Mouse (Mus musculus) hindbrain, embryonic 15.5 days (tissue): ENCODE data around the gene Gm13304. TPM values are rescaled to one million over a fixed set of nuclear protein-coding genes. Genes with fewer than 3 reads are reported as not detected.
"Not testable (repeated sequence)": the region's sequence is repeated elsewhere in the genome, so short reads cannot be mapped to it uniquely, and the experiment has no call there.

Source experiments
- ATAC-seq: fragments of 200-750 bp; cut with Nextera tagmentation; 2 replicates; pipeline ENCODE4 v1.8.0; 2017; ENCODE audit warnings: low read depth, moderate number of reproducible peaks, moderate TSS enrichment; ENCODE audit not compliant: low FRiP score
- H3K27ac ChIP-seq: fragments of 300-500 bp; sonication (generic); replicated peaks from 2 replicates; pipeline ENCODE4 v1.5.1; 2015; ENCODE audit warnings: mild to moderate bottlenecking, inconsistent platforms
- H3K27me3 ChIP-seq: fragments of 300-500 bp; sonication (generic); 2 replicates; pipeline ENCODE4 v1.6.1; 2015; ENCODE audit warnings: control low read depth, inconsistent platforms
- H3K36me3 ChIP-seq: fragments of 300-500 bp; sonication (generic); 2 replicates; pipeline ENCODE4 v1.6.1; 2015; ENCODE audit warnings: control low read depth, inconsistent platforms
- H3K4me1 ChIP-seq: fragments of 300-500 bp; sonication (generic); replicated peaks from 2 replicates; pipeline ENCODE4 v1.6.1; 2015; ENCODE audit warnings: control low read depth, inconsistent platforms
- H3K4me2 ChIP-seq: fragments of 300-500 bp; sonication (generic); 2 replicates; pipeline ENCODE4 v1.6.1; 2015; ENCODE audit warnings: moderate library complexity, mild to moderate bottlenecking, inconsistent platforms
- H3K4me3 ChIP-seq: fragments of 300-500 bp; sonication (generic); 2 replicates; pipeline ENCODE4 v1.5.1; 2015; ENCODE audit warnings: mild to moderate bottlenecking, inconsistent platforms
- H3K9ac ChIP-seq: fragments of 300-500 bp; sonication (generic); 2 replicates; pipeline ENCODE4 v1.6.1; 2015; ENCODE audit warnings: inconsistent platforms
- H3K9me3 ChIP-seq: fragments of 300-500 bp; sonication (generic); 2 replicates; pipeline ENCODE4 v1.6.1; 2016; ENCODE audit warnings: control low read depth, inconsistent platforms
- WGBS: fragments of 180-500 bp; shearing (Covaris S2); methylation state at CpG from one replicate; pipeline ENCODE4 v1.1.7; 2015; 5-methylcytosine and 5-hydroxymethylcytosine counted together
- polyA plus RNA-seq: library from polyadenylated mRNA; unstranded; fragments of >200 nt; fragmentation: Nextera tagmentation; extraction: Ambion mirVana; gene quantifications from 2 replicates; pipeline ENCODE4 v1.2.1, GENCODE M21; 2015

Gene Gm13304
- polyA plus RNA-seq: not detected in 2 replicates

DNA sequence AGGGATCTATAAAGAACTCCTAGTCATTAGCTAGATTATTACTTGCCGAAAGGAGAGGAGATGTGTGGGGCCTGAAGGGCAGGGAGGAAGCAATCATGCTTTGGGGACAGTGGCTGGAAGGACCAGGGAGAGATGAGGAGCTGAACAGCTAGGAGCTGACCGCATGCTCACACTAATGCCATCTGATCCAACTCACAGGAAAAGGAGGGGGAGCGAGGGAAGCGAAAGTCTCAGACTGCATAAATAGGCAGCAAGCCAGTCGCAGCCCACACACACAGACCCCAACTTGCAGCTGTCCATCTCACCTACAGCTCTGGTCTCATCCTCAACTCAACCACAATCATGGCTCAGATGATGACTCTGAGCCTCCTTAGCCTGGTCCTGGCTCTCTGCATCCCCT, at the start of gene Gm13304:
Gene Gm13304, plus strand, starts transcription at position 301 of the 400 bp plus-strand sequence.
- not testable (repeated sequence) for H3K36me3 ChIP-seq, H3K27me3 ChIP-seq, H3K4me1 ChIP-seq, ATAC-seq, H3K9ac ChIP-seq, H3K27ac ChIP-seq, H3K4me2 ChIP-seq, H3K4me3 ChIP-seq, H3K9me3 ChIP-seq
- WGBS: no CpG with 5 or more reads among the region's 5 CpGs

DNA sequence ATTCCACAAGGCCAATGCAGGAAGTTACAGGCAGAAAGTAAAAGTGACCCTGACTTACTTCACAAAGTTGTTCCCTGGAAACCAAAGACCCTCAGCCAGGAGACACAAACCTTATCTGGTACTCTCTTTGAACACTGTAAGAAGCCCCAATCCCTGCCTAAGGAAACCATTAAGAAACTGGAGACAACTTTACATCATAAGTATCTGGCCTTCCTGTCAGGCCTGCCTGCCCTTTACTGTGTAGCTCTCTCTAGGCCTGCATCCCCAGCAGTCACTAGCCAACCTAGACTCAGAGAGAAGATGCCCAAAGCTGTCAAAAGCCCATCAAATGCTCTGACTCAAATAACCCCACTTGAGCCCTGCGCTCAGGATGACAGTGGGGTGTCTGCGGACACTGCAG, 23.7 kb upstream of the Gm13304 start, which contains the start of gene Gm3893:
Gene Gm3893, plus strand, starts transcription at position 301 of the 400 bp plus-strand sequence.
- H3K4me1 ChIP-seq, H3K4me2 ChIP-seq, H3K27me3 ChIP-seq, ATAC-seq, H3K36me3 ChIP-seq, H3K4me3 ChIP-seq, H3K9me3 ChIP-seq, H3K27ac ChIP-seq, H3K9ac ChIP-seq: not testable (repeated sequence)
- no CpG with 5 or more reads among the region's 2 CpGs for WGBS

DNA sequence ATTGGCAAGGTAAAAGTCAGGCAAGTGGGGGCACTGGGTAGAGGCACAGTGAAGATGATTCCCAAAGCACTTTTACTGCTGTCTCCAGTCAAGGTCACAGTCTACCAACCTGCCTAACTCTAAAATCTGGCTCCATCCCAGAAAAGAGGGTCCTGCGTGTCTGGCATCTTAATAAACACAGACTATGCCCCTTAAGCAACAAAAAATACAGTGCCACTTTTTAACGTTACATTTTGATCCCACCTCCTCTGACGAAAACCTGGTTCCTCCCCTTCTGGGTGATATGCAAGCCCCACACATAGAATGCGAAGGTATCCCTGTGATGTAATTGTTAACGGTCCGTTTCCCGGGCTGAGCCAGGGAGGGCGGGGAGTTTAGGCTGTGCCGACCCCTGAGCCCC, 38.5 kb downstream of the Gm13304 start, which contains the start of gene Gm13306:
Gene Gm13306, plus strand, starts transcription at position 301 of the 400 bp plus-strand sequence.
- H3K4me3 ChIP-seq, H3K4me1 ChIP-seq, H3K36me3 ChIP-seq, H3K27me3 ChIP-seq, H3K9ac ChIP-seq, H3K4me2 ChIP-seq, H3K9me3 ChIP-seq, ATAC-seq, H3K27ac ChIP-seq: not testable (repeated sequence)
- WGBS: no CpG with 5 or more reads among the region's 9 CpGs

Other genes with a start within 250 kb of the Gm13304 start
- gene Gm21541, start 211.2 kb upstream of the Gm13304 start, polyA plus RNA-seq: not detected in 2 replicates
- 11.2 and 11.5 TPM in 2 replicates for gene Gm20878, start 173.2 kb upstream of the Gm13304 start, polyA plus RNA-seq
- gene Fam205a4, start 148.8 kb upstream of the Gm13304 start, polyA plus RNA-seq: 1.9 and 2.1 TPM in 2 replicates
- 0.69 and 0.79 TPM in 2 replicates for gene Gm21093, start 80.1 kb upstream of the Gm13304 start, polyA plus RNA-seq
- not detected in 2 replicates for gene Gm3893, start 23.6 kb upstream of the Gm13304 start, polyA plus RNA-seq
- gene Gm13306, start 38.6 kb downstream of the Gm13304 start, polyA plus RNA-seq: 3.4 and 3.6 TPM in 2 replicates
- gene Gm13305, start 53.8 kb downstream of the Gm13304 start, polyA plus RNA-seq: not detected in 2 replicates
- gene Gm10600, start 125.8 kb downstream of the Gm13304 start, polyA plus RNA-seq: not detected in 2 replicates
- not detected in 2 replicates for gene Ccl21b, start 140.9 kb downstream of the Gm13304 start, polyA plus RNA-seq
- not detected in 2 replicates for gene Gm21953, start 179.4 kb downstream of the Gm13304 start, polyA plus RNA-seq
- not detected in 2 replicates for gene Fam205a3, start 203.5 kb downstream of the Gm13304 start, polyA plus RNA-seq